Mouse (Mus musculus): ENCODE measurements at regions not wholly inside any gene's neighbourhood (a gene's known extent, or its start where the extent isn't known, plus 50 kb on each side); places are given as distances from the start of the nearest gene placed in this dataset.

GRCm38 (mm10) chr8:103551916-103552535, 549.4 kb upstream of the Cdh5 start:
- Histone ChIP-seq H3K4me2 (no peak overlapping the region), H3K4me3 (ENCODE audit: low read depth, low read length) (no peak overlapping the region), H3K36me3 (ENCODE audit: insufficient read depth) (no peaks in the 10 kb centered on the region), H3K9me3 (ENCODE audit: low read depth, low read length) (no peaks in the 10 kb centered on the region), H3K27me3 (ENCODE audit: insufficient read depth, low read length) (no peaks in the 10 kb centered on the region), H3K4me1 (ENCODE audit: insufficient read depth) (no peaks in the 10 kb centered on the region), H3K9ac (no peak overlapping the region), H3K27ac (ENCODE audit: low read depth) (no peak overlapping the region)
- TF ChIP-seq CTCF (IDR thresholded peaks at IDR 0.05; ENCODE audit: low read depth): no peak
- no peak for ATAC-seq (ENCODE audit: insufficient read depth)
- WGBS: 86% methylated on average over 8 of the region's 8 CpGs
- no peak for DNase-seq

- 54% methylated on average over 2 of the region's 2 CpGs for WGBS
- ATAC-seq (ENCODE audit: insufficient read depth) (peak; percentile 70), DNase-seq (peak; percentile 38)
- Histone ChIP-seq H3K9ac (no peak overlapping the region), H3K27ac (ENCODE audit: low read depth) (no peak overlapping the region), H3K4me3 (ENCODE audit: low read depth, low read length) (no peak overlapping the region), H3K4me2 (no peak overlapping the region), H3K4me1 (ENCODE audit: insufficient read depth) (peaks cover 3% of the 10 kb centered on the region; the same call in 1 of the 2 replicates), H3K36me3 (ENCODE audit: insufficient read depth) (no peaks in the 10 kb centered on the region), H3K9me3 (ENCODE audit: low read depth, low read length) (no peaks in the 10 kb centered on the region), H3K27me3 (ENCODE audit: insufficient read depth, low read length) (no peaks in the 10 kb centered on the region)
- TF ChIP-seq CTCF (IDR thresholded peaks at IDR 0.05; ENCODE audit: low read depth): no peak
Measured at GRCm38 (mm10) chr8:103561606-103562005, 539.8 kb upstream of the Cdh5 start.

GRCm38 (mm10) chr8:103570864-103571425, 530.5 kb upstream of the Cdh5 start:
- DNase-seq (no peak), ATAC-seq (ENCODE audit: insufficient read depth) (no peak)
- no peak for TF ChIP-seq CTCF (IDR thresholded peaks at IDR 0.05; ENCODE audit: low read depth)
- no peaks in the 10 kb centered on the region for H3K36me3 ChIP-seq (ENCODE audit: insufficient read depth)
- no peak overlapping the region for H3K27ac ChIP-seq (ENCODE audit: low read depth)
- H3K4me1 ChIP-seq (ENCODE audit: insufficient read depth): no peaks in the 10 kb centered on the region
- no peak overlapping the region for H3K4me3 ChIP-seq (ENCODE audit: low read depth, low read length)
- H3K27me3 ChIP-seq (ENCODE audit: insufficient read depth, low read length): no peaks in the 10 kb centered on the region
- no peaks in the 10 kb centered on the region for H3K9me3 ChIP-seq (ENCODE audit: low read depth, low read length)
- no peak overlapping the region for H3K9ac ChIP-seq
- H3K4me2 ChIP-seq: no peak overlapping the region
- 83% methylated on average over 11 of the region's 11 CpGs for WGBS

- Histone ChIP-seq H3K4me1 (ENCODE audit: insufficient read depth) (no peaks in the 10 kb centered on the region), H3K27ac (ENCODE audit: low read depth) (no peak overlapping the region), H3K36me3 (ENCODE audit: insufficient read depth) (no peaks in the 10 kb centered on the region), H3K4me3 (ENCODE audit: low read depth, low read length) (no peak overlapping the region), H3K9me3 (ENCODE audit: low read depth, low read length) (no peaks in the 10 kb centered on the region), H3K9ac (no peak overlapping the region), H3K27me3 (ENCODE audit: insufficient read depth, low read length) (no peaks in the 10 kb centered on the region), H3K4me2 (no peak overlapping the region)
- DNase-seq (no peak), ATAC-seq (ENCODE audit: insufficient read depth) (no peak)
- TF ChIP-seq CTCF (IDR thresholded peaks at IDR 0.05; ENCODE audit: low read depth): no peak
- 90% methylated on average over 3 of the region's 3 CpGs for WGBS
Measured at GRCm38 (mm10) chr8:103577147-103577546, 524.3 kb upstream of the Cdh5 start.

GRCm38 (mm10) chr8:103578006-103578405, 523.4 kb upstream of the Cdh5 start:
- H3K4me3 ChIP-seq (ENCODE audit: low read depth, low read length): no peak overlapping the region
- no peak for ATAC-seq (ENCODE audit: insufficient read depth)
- TF ChIP-seq CTCF (IDR thresholded peaks at IDR 0.05; ENCODE audit: low read depth): no peak
- no peaks in the 10 kb centered on the region for H3K9me3 ChIP-seq (ENCODE audit: low read depth, low read length)
- WGBS: 85% methylated on average over 6 of the region's 6 CpGs
- H3K4me1 ChIP-seq (ENCODE audit: insufficient read depth): no peaks in the 10 kb centered on the region
- H3K27ac ChIP-seq (ENCODE audit: low read depth): no peak overlapping the region
- no peak for DNase-seq
- H3K36me3 ChIP-seq (ENCODE audit: insufficient read depth): no peaks in the 10 kb centered on the region
- no peak overlapping the region for H3K4me2 ChIP-seq
- H3K27me3 ChIP-seq (ENCODE audit: insufficient read depth, low read length): no peaks in the 10 kb centered on the region
- no peak overlapping the region for H3K9ac ChIP-seq

- Histone ChIP-seq H3K27me3 (ENCODE audit: insufficient read depth, low read length) (no peaks in the 10 kb centered on the region), H3K27ac (ENCODE audit: low read depth) (no peak overlapping the region), H3K4me3 (ENCODE audit: low read depth, low read length) (no peak overlapping the region), H3K9ac (no peak overlapping the region), H3K36me3 (ENCODE audit: insufficient read depth) (no peaks in the 10 kb centered on the region), H3K4me1 (ENCODE audit: insufficient read depth) (no peaks in the 10 kb centered on the region), H3K9me3 (ENCODE audit: low read depth, low read length) (no peaks in the 10 kb centered on the region), H3K4me2 (no peak overlapping the region)
- DNase-seq (no peak), ATAC-seq (ENCODE audit: insufficient read depth) (no peak)
- WGBS: 83% methylated on average over 6 of the region's 6 CpGs
- no peak for TF ChIP-seq CTCF (IDR thresholded peaks at IDR 0.05; ENCODE audit: low read depth)
Measured at GRCm38 (mm10) chr8:103608291-103608690, 493.1 kb upstream of the Cdh5 start.

- no peaks in the 10 kb centered on the region; the same call in 1 of the 2 replicates for H3K4me1 ChIP-seq (ENCODE audit: insufficient read depth)
- ATAC-seq (ENCODE audit: insufficient read depth) (no peak; the same call in 1 of the 2 replicates), DNase-seq (peak; percentile 36)
- H3K27ac ChIP-seq (ENCODE audit: low read depth): no peak overlapping the region
- TF ChIP-seq CTCF (IDR thresholded peaks at IDR 0.05; ENCODE audit: low read depth): no peak
- no peaks in the 10 kb centered on the region for H3K27me3 ChIP-seq (ENCODE audit: insufficient read depth, low read length)
- no peak overlapping the region for H3K4me2 ChIP-seq
- 58% methylated on average over 3 of the region's 3 CpGs for WGBS
- no peak overlapping the region for H3K4me3 ChIP-seq (ENCODE audit: low read depth, low read length)
- H3K9ac ChIP-seq: no peak overlapping the region
- no peaks in the 10 kb centered on the region for H3K9me3 ChIP-seq (ENCODE audit: low read depth, low read length)
- no peaks in the 10 kb centered on the region for H3K36me3 ChIP-seq (ENCODE audit: insufficient read depth)
Measured at GRCm38 (mm10) chr8:103623781-103624434, 477.5 kb upstream of the Cdh5 start.
